Mouse (Mus musculus): ENCODE measurements around the gene Anks1b.

The Anks1b gene

GRCm38 (mm10) chr10:89975431-89975841 lies 102.1 kb downstream of the Anks1b start:
- peak; percentile 26 for DNase-seq

DNA sequence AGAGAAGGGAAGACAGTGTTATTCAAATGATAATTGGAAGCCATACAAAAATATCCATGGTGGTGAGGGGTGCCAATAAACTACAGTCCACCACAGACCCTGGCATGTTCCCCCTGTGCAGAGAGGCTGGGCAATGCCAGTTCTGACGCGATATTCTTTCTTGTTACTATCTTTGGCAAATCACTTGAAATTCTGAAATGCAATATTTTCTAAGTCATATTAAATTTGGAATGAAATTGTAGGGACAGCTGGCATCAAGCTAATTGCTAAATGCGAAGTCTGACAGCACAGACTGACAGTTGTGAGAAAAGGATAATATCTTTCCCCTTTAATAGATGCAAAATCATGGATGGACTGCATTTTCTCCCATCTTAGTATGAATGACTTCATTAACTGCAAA lies 103.3 kb downstream of the Anks1b start:
- no peak for DNase-seq

DNA sequence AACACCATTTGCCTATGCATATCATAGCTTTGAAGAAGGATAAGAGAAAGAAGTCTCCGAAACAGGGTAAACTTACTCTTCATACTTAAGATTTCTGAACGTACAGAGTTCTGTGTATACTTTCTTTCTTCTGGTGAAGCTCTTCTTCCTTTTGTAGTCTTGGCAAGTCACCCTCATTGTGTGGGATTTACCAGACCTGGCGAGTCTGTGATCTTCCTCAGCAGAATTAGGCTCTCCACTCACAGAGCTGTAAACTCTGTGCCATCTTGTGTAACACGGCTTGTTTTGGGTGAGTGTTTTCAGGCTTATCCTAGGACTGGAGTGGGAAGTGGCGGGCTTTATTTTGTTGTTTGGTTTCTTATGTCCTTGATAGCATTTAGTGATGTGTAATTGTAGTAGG lies 120.9 kb downstream of the Anks1b start:
- no peak for DNase-seq

DNA sequence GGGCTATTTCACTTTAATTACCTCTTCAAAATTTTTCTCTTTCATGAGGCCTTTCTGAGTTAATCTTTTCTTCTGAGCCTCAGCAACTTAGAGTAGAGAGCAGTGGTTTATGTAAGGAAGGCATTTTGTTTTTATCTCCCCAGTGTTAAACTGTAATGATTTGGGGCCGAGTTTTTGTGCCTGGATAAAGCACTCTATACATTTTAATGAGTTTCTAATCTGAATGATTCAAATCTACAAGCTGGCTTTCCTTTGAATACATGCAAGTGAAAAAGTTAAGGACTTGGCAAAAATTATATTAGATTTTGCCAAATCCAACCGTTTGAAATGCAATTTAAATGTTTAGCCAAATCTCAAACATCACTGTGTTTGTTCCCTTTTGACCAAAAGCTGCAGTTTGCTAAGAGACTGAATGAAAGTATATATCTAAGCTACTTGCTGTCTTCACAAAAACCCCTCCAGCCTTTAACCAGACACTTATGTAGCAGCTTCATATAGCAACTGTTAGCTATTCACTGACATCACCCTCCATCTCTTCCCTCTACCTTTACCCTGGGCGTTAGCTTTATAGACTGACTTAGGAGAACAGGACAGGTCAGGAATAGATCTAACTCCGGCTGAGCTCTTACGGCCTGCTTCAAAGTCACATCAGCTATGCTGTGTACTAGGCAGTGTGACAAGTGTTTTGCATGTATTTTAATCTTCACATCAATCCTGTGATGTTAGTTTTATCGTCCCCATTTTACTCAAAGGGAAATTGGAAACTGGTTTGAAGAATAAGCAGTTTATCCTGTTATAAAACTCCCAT lies 122.5 kb downstream of the Anks1b start:
- DNase-seq: no peak

DNA sequence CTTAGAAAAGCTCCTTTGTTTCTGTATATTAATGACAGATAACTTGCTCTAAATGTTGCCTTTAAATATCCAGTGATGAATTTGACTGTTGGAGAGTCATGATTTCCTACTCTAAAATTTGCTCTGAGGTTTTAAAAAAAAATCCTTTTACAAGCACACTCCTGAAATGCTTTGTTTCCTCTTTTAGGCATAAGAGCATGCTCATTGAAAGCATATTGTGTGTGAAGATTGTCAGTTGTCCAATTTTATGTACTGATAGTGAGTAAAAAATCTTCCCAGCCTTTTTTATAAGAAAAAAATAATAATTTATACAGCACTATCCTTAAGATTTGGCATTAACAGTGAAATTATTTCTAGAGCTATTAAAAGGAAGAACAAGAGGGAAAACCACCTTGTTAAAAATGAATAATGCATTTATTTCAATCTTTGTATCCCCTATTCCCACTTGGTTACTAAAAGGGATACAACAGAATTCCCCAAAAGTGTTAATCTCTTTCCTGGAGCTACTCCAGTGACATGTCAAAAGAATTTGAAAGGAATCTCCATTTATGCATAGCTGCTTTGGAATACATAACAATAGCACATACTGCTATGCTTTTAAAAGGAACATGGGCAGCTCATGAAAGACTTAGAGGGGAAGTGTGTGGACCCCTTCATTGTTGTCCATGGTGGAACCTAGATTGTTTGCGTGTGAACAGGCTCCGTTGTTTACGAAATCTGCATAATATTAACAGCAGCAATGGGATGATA lies 130.8 kb downstream of the Anks1b start:
- peak; percentile 6 for DNase-seq

DNA sequence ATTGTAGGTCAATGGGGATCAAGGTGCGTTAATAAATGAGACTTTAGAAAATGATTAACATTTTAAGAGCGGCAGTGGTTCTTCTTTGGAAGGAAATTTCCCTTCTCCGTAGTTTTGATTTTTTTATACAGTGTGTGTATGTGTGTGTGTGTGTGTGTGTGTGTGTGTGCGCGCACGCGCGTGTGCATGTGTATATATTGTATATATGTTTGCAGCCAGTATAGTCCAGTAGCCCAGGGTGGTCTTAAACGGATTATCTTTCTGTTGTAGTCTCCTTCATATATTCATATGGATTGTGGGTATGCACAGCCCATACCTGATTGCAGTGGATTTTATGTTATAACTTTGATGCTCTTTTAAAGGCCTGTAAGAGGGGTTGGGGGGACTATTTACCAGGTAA lies 131.6 kb downstream of the Anks1b start:
- no peak for DNase-seq

DNA sequence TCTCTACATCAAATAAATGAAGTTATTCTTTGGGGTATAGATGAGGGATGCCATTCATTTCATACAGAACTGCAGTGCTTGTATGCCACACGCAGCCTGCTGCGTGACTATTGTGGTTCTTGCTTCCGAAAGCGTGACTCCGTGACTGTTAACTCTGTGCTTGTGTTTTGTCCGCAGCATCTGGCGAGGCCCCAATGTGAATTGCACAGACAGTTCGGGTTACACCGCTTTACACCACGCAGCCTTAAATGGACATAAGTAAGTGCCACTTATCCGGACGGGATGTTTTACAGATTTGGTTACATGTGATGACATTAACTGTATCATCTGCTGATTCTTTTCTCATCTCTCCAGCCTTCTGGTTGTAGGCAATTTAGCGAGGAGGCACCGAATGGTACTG lies 159.7 kb downstream of the Anks1b start:
- DNase-seq: no peak

- DNase-seq: peak; percentile 43
Measured at GRCm38 (mm10) chr10:90043287-90043686, 170.0 kb downstream of the Anks1b start.

DNA sequence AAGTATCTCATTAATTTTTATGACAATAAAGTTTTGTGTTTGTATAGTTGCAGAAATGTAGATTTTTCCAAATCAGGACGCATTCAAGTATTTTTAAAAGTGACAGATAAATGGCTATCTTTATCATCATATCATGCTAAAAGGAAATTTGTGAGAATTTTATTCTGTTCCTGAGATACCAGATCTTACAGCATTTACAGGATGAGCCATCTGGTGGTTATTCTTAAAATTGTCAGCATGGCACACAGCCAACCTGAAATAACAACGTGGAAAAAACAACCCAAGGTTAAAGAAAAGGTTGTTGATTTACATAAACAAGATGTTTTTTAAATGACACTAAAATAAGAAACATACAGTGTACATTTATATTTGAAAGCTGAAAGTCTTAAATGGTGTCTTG lies 170.5 kb downstream of the Anks1b start:
- peak; percentile 29 for DNase-seq

GRCm38 (mm10) chr10:90044229-90044628 lies 170.9 kb downstream of the Anks1b start:
- no peak for DNase-seq

DNA sequence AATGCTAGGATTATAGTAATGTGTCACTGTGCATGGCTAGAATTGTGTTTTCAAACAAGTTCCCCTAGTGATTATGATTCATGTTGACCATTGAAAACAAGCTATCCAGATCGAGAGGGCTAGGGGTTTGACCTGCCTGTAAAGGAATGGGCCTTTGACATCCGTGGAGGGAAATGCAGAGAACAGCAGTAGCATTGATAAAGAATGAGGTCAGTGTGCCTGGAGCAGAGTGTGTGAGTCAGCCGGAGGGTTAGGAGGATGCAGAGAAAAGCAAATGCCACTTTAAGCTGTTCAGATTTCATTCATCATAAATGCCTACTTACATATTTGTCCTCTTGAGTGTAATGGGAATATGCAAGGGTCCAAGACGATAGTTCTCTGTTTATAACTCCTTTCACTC lies 195.3 kb downstream of the Anks1b start:
- peak; percentile 33 for DNase-seq

GRCm38 (mm10) chr10:90077930-90078329 lies 204.6 kb downstream of the Anks1b start:
- DNase-seq: no peak

- DNase-seq: no peak
Measured at GRCm38 (mm10) chr10:90081151-90081550, 207.8 kb downstream of the Anks1b start.

- DNase-seq: peak; percentile 69
Measured at GRCm38 (mm10) chr10:90081630-90082029, 208.3 kb downstream of the Anks1b start.

DNA sequence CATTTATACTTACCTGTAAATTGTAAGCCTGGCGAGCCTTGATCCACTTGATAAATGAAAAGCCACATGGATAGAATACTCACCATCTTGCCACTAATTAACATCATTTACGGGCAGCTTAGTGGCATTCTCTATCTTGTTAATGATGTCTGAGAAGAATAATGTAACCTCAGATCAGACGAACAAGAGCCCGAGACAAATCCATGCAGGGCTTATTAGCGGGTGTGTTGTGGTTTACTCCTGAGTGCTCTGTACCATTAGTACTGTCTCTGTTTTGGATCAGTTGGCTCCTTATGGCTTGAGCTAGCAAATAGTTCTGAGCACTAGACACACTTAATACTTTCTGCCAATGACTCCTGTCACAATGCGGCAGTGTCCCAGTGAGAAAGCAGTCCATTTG lies 220.6 kb downstream of the Anks1b start:
- peak; percentile 49 for DNase-seq

GRCm38 (mm10) chr10:90112662-90113061 lies 239.4 kb downstream of the Anks1b start:
- peak; percentile 17 for DNase-seq

DNA sequence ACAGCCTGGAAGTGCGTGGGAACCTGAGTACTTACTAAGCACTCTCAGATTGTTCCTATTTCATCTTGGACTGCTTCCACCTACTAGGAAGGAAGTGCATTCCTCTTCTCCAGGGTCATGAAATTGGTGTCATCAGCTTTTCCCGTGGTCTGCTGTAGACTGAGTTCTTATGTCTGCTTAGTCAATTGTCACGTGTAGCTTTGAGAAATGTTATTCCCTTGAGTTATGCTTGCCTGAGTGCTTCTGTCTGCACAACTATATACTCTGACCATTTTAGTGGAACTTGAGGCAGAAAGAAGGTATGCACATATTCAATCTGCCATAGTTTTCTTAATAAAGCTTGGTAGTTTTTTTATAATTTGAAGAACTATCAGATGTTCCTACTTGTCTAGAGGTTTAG lies 243.6 kb downstream of the Anks1b start:
- DNase-seq: no peak

DNA sequence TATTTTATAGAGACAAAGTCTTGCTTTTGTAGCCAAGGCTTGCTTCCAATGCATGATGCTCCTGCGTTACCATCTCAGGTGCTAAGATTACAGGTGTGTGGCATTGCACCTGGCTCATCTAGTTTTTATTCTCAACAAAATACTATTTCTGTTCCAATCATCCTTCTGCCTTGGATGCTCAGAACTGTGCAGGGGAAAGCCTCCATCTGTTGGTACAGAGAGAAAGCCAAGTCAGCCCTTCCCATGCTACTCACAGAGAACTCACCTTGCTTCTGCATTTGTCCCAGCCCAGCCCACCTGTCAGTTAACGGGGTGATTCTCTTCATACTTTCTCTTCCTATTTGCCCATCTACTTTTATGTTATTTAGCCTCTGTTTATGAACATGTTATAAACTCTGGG lies 244.5 kb downstream of the Anks1b start:
- DNase-seq: no peak

- DNase-seq: no peak
Measured at GRCm38 (mm10) chr10:90137538-90137937, 264.2 kb downstream of the Anks1b start.

DNA sequence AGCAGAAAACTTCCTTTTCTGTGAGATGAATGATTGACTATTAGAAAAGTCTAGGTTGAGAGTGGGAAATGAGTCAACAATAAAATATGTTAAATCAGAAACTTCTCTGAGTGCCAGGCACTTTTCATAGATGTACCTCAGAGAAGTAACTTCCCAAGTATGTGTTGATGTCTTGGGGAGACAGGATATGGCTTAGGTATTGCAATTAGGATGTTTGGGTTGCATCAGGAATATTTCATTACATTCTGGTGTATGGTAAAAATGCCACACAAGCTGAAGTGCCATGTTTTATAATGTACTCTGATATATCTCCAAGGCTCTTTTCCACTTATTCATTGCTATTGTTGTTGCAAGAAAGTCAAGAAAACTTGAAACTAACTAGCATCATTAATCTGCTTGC lies 267.6 kb downstream of the Anks1b start:
- no peak for DNase-seq

GRCm38 (mm10) chr10:90144444-90144843 lies 271.1 kb downstream of the Anks1b start:
- DNase-seq: no peak

DNA sequence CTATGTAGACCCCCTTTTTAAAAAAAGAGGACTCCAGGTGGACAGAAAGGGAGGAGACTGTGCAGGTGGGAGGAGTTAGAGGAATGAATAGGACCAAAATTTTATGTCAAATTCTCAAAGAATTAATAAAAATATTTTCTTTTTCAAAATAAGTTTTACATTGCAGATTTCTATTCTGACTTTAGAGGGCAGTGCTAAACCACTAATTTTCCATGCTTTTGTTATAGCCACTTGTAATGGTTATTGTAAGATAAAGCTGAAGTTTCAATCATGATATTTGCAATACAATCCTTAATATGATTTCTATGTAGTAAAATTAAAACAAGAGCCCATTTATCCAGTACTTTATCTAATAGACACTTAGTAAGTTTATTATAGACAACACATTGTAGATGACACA lies 278.2 kb downstream of the Anks1b start:
- no peak for DNase-seq

DNA sequence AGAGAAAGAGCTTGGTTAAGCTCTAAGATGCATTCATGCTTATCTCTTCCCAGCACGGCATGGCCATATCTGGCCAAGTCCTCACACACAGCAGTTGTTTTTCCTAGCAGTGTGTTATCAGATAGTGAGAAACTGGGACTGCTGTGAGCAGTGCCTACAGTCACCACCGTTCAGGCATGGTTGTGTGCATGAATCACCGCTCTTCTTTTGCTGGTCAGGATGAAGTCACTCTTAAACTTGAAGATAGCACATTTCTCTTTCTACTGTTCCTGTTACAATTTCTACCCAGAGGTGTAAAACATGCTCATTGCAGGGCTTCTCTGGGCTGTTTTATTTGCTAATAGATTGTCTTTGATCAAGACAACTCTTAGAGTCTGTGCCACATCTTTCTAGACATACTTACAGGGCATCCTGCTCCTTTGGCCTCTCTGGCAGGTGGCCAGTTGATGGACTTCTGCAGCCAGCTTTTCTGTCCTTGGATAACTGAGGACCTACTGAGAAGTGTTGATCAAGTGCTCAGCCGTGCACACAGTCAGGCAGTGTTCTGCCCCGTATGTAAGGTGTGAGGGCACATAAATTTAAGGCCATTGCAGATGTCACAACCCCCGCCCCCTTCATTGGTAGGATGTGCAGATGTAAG lies 296.8 kb downstream of the Anks1b start:
- no peak for DNase-seq

DNA sequence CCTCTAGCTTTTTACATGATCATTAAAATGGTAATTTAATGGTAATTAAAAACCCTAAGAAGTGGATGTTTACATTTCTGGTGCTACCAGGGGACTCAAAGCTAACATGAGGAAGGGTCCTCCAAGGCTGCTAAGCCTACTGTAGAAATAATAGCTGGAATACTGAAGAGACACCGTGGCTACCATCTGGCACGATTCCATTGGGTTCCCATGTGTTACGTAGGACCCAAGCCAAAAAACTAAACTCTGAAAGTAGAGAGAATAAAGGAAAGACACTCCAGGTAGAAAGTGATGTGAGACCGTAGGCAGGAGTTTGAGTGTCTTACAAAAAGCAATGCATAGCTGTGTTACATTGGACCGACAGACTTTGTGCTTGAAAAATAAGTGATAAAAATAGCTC lies 317.1 kb downstream of the Anks1b start:
- no peak for DNase-seq

Data from retina, postnatal 1 day (tissue).